Mouse (Mus musculus) heart, postnatal 0 days (tissue): ENCODE measurements around the gene Ralgps1.

Source experiments
- CTCF ChIP-seq: IDR thresholded peaks from 2 replicates; pipeline ENCODE4 v1.5.1; 2016; ENCODE audit warnings: antibody characterized with exemption, control low read depth, low read depth
- EP300 ChIP-seq: IDR thresholded peaks from 2 replicates; pipeline ENCODE4 v1.6.1; 2016; ENCODE audit warnings: antibody characterized with exemption, low read depth

GRCm38 (mm10) chr2:33292057-33292456 lies 79.2 kb downstream of the Ralgps1 start:
- no peak for TF ChIP-seq CTCF
- TF ChIP-seq EP300, result no peak
